Mouse (Mus musculus) liver, adult 2 months (tissue): ENCODE results near the gene Mtg2.

Source experiments
- CTCF ChIP-seq: fragments of 200-500 bp; IDR thresholded peaks from 2 replicates; pipeline ENCODE4 v1.5.1; 2011; ENCODE audit warnings: low read depth, low read length, control low read depth
- POLR2A ChIP-seq: fragments of 200-500 bp; IDR thresholded peaks from 2 replicates; pipeline ENCODE4 v1.6.1; 2011; ENCODE audit warnings: low read length, control low read depth; ENCODE audit not compliant: insufficient read depth; ENCODE audit errors: extremely low read depth

GRCm38 (mm10) chr2:180042858-180043515 lies 27.4 kb upstream of the Mtg2 start:
- no peak for TF ChIP-seq POLR2A
- TF ChIP-seq CTCF = no peak
